Mouse (Mus musculus): ENCODE measurements at regions not wholly inside any gene's neighbourhood (a gene's known extent, or its start where the extent isn't known, plus 50 kb on each side); places are given as distances from the start of the nearest gene placed in this dataset.
"Not testable (repeated sequence)": the region's sequence is repeated elsewhere in the genome, so short reads cannot be mapped to it uniquely, and the experiment has no call there.

DNA sequence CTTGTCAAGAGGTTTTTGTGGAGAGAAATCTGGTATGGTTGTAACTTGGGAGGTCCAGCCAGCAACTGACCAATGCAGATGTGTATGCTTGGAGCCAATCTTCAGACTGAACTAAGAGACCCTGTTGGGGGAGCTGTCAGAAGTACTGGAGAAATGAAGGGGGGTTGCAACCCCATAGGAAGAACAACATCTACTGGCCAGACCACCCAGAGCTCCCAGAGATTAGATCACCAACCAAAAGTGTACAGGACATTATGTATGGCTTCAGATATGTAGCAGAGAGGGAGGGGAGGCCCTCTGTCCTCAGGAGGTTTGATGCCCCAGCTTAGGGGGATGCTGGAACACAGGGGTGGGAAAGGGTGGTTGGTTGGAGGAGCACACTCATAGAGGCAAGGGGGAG is 78.6 kb downstream of the Hsp90b1 start:
- not testable (repeated sequence) for TF ChIP-seq CTCF (IDR thresholded peaks at IDR 0.05; ENCODE audit: control insufficient read depth, insufficient read depth, low read length); POLR2A (IDR thresholded peaks at IDR 0.05; ENCODE audit: borderline replicate concordance, control insufficient read depth, low read depth, low read length)

Data from bone marrow, adult 2 months (tissue).